Mouse (Mus musculus): Measurements from ENCODE around the gene Hivep1. TPM values are rescaled to one million over a fixed set of nuclear protein-coding genes. Genes with fewer than 3 reads are reported as not detected.
A peak's percentile ranks its signal among the peaks of the same experiment; 100 is the strongest.

The Hivep1 gene
- polyA plus RNA-seq, 1 experiment = 15.6 TPM

DNA sequence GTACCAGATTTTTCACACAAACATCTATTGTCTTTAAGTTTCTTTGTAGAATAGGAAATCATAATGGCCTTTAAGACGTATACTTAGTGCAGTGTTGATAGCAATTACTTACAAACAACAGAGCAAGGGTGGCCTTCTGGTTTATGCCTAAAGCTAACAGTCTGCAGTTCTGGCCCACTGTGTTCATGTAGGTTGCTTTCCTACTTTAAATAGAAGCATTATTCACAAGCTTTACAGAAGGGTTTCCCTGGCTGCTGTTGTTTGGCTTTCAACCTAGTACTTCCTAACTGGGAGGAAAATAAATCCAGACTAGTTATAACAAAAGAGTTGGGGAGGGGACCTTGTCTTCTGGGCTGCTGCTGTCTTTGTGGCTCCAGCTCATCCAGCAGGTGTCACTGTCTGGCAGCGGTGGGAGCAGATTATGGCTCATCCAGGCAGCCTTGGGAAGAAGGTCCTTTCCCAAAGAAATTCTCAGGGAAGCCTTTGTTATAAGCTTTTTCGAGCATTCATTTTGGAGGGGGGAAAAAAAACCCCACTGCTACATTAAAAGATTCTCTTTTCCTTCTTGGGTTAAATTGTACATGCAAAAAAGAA, 123.1 kb downstream of the Hivep1 start:
- H3K4me1 ChIP-seq (ENCODE audit: control insufficient read depth, insufficient read depth, low read length) = peaks cover 8% of the 10 kb centered on the region; the same call in 1 of the 2 replicates
- 63% methylated on average over 3 of the region's 3 CpGs for WGBS
- H3K27me3 ChIP-seq (replicated peaks; ENCODE audit: control insufficient read depth, insufficient read depth, low read length) = no peaks in the 10 kb centered on the region
- TF ChIP-seq CTCF (conservative IDR thresholded peaks at IDR 0.05; ENCODE audit: insufficient read depth, insufficient read length, low read depth, low read length) (peak; percentile 60), POLR2A (IDR thresholded peaks at IDR 0.05; ENCODE audit: low read depth, low read length) (no peak)
- no peaks in the 10 kb centered on the region for H3K36me3 ChIP-seq (ENCODE audit: control insufficient read depth, insufficient read depth, low read length)
- no peak overlapping the region for H3K27ac ChIP-seq (ENCODE audit: insufficient read depth, low read depth, low read length)
- H3K4me3 ChIP-seq (ENCODE audit: insufficient read depth, low read depth, low read length) = no peak overlapping the region
- peak; percentile 33 for DNase-seq

DNA sequence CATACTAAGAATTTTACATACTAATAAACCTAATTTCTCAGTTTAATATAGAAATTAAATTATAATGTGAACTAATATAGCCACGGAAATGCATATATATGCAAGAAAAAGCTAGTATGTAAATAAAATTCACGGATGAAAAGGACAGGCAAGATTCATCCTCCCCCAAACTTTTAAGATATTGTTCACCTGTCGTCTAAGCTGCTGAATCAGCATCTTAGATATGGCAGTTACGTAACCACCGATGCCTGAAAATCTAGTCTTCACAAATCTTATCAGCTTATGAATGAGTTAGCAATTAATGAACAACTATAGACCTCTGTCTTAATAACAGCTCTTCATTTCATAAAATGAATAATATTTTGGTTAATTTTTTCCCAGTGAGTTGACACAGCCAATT, 130.8 kb downstream of the Hivep1 start:
- WGBS = 89% methylated on average over 5 of the region's 5 CpGs
- H3K4me1 ChIP-seq (ENCODE audit: control insufficient read depth, insufficient read depth, low read length) = no peaks in the 10 kb centered on the region
- no peak for TF ChIP-seq CTCF (conservative IDR thresholded peaks at IDR 0.05; ENCODE audit: insufficient read depth, insufficient read length, low read depth, low read length)
- no peak for TF ChIP-seq POLR2A (IDR thresholded peaks at IDR 0.05; ENCODE audit: low read depth, low read length)

DNA sequence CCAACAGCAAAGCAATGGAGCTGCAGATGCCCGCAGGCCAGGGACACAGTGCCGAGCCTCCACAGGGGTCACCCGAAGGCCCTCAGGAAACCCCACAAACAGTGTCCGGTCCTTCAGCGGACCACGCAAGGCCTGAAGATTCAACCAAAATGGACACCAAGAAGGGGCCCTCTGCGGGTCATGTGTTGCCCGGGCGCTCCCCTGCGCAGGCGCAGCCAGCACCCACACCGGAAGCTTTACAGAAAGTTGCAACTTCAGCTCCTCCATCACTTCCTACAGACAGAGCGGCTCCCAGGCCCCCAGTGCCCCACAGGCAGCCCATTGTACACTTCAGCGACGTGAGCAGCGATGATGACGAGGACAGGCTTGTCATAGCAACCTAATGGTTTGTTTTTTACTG, 132.3 kb downstream of the Hivep1 start:
- Histone ChIP-seq H3K4me1 (ENCODE audit: control insufficient read depth, insufficient read depth, low read length) (no peaks in the 10 kb centered on the region), H3K27me3 (replicated peaks; ENCODE audit: control insufficient read depth, insufficient read depth, low read length) (no peaks in the 10 kb centered on the region), H3K4me3 (ENCODE audit: insufficient read depth, low read depth, low read length) (no peak overlapping the region), H3K36me3 (ENCODE audit: control insufficient read depth, insufficient read depth, low read length) (no peaks in the 10 kb centered on the region; the same call in 1 of the 2 replicates), H3K27ac (ENCODE audit: insufficient read depth, low read depth, low read length) (no peak overlapping the region)
- TF ChIP-seq CTCF (conservative IDR thresholded peaks at IDR 0.05; ENCODE audit: insufficient read depth, insufficient read length, low read depth, low read length) = no peak
- TF ChIP-seq POLR2A (IDR thresholded peaks at IDR 0.05; ENCODE audit: low read depth, low read length) = no peak
- DNase-seq = no peak
- WGBS = 96% methylated on average over 17 of the region's 17 CpGs

More for the DNA sequence above, 130.8 kb downstream of the Hivep1 start:
- Histone ChIP-seq H3K4me3 (ENCODE audit: insufficient read depth, low read depth, low read length) (no peak overlapping the region), H3K27me3 (replicated peaks; ENCODE audit: control insufficient read depth, insufficient read depth, low read length) (no peaks in the 10 kb centered on the region), H3K27ac (ENCODE audit: insufficient read depth, low read depth, low read length) (no peak overlapping the region), H3K36me3 (ENCODE audit: control insufficient read depth, insufficient read depth, low read length) (no peaks in the 10 kb centered on the region; the same call in 1 of the 2 replicates)
- no peak for DNase-seq

DNA sequence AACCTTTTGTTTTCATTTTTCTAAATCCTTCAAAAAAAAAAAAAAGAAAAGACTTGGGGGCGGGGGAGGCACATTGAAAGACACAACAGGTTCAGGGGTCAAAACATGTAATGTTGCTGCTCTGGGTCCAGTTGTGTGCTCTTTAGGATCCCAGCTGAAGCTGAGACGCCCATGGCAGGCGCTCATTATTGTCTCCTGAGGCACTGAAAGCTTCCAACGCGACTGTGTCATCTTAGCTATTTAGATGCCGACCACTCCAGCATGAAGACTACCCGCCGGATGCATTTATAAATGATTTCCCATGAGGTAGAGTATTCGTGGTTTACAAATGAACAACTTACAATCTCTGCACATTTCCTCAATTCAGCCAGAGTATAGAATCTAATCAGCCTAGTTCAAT, 141.2 kb downstream of the Hivep1 start:
- TF ChIP-seq POLR2A (IDR thresholded peaks at IDR 0.05; ENCODE audit: low read depth, low read length) (no peak), CTCF (conservative IDR thresholded peaks at IDR 0.05; ENCODE audit: insufficient read depth, insufficient read length, low read depth, low read length) (no peak)
- Histone ChIP-seq H3K4me1 (ENCODE audit: control insufficient read depth, insufficient read depth, low read length) (no peaks in the 10 kb centered on the region), H3K27ac (ENCODE audit: insufficient read depth, low read depth, low read length) (no peak overlapping the region), H3K36me3 (ENCODE audit: control insufficient read depth, insufficient read depth, low read length) (no peaks in the 10 kb centered on the region), H3K4me3 (ENCODE audit: insufficient read depth, low read depth, low read length) (no peak overlapping the region), H3K27me3 (replicated peaks; ENCODE audit: control insufficient read depth, insufficient read depth, low read length) (no peaks in the 10 kb centered on the region)
- 47% methylated on average over 9 of the region's 9 CpGs for WGBS
- no peak for DNase-seq

DNA sequence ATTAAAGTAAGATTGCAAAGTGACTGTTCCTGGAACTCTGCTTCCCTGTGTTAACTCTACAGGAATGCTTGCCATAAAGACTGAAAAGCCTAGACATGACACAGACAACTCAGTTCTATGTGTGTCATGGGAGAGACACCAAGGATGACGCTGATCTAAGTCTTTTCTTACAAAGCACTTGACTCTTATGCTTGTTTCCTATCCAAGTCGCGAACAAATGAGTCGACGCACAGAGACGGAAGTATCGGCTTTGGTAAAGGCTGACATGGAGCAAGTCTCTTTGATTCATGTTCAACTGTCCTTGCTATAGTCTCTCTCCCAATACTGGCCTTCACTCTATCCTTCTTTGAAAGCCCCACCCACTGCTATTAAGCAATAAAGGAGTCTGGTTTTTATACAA, 143.8 kb downstream of the Hivep1 start:
- 93% methylated on average over 7 of the region's 7 CpGs for WGBS
- no peak for DNase-seq
- no peaks in the 10 kb centered on the region for H3K4me1 ChIP-seq (ENCODE audit: control insufficient read depth, insufficient read depth, low read length)
- no peak overlapping the region for H3K27ac ChIP-seq (ENCODE audit: insufficient read depth, low read depth, low read length)
- no peak overlapping the region for H3K4me3 ChIP-seq (ENCODE audit: insufficient read depth, low read depth, low read length)
- no peaks in the 10 kb centered on the region for H3K36me3 ChIP-seq (ENCODE audit: control insufficient read depth, insufficient read depth, low read length)
- no peaks in the 10 kb centered on the region for H3K27me3 ChIP-seq (replicated peaks; ENCODE audit: control insufficient read depth, insufficient read depth, low read length)
- TF ChIP-seq POLR2A (IDR thresholded peaks at IDR 0.05; ENCODE audit: low read depth, low read length) (no peak), CTCF (conservative IDR thresholded peaks at IDR 0.05; ENCODE audit: insufficient read depth, insufficient read length, low read depth, low read length) (no peak)

DNA sequence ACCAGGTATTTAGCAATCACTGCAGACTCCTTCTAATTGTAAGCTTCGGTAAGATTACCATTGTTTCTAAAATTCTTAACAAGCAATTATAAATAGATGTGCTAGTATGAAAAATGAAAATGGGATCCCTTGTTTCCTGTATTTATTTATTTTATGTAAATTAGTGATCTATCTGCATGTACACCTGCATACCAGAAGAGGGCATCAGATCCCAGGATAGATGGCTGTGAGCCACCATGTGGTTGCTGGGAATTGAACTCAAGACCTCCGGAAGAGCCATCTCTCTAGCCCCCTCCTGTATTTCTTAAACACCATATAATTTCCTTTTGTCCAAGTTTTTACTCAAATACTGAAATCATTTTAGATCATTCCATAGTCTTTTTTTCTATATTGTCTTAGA, 145.8 kb downstream of the Hivep1 start:
- Histone ChIP-seq H3K4me1 (ENCODE audit: control insufficient read depth, insufficient read depth, low read length) (no peaks in the 10 kb centered on the region), H3K27me3 (replicated peaks; ENCODE audit: control insufficient read depth, insufficient read depth, low read length) (no peaks in the 10 kb centered on the region), H3K4me3 (ENCODE audit: insufficient read depth, low read depth, low read length) (no peak overlapping the region), H3K36me3 (ENCODE audit: control insufficient read depth, insufficient read depth, low read length) (no peaks in the 10 kb centered on the region), H3K27ac (ENCODE audit: insufficient read depth, low read depth, low read length) (no peak overlapping the region)
- no peak for DNase-seq
- 93% methylated on average over 2 of the region's 2 CpGs for WGBS
- TF ChIP-seq CTCF (conservative IDR thresholded peaks at IDR 0.05; ENCODE audit: insufficient read depth, insufficient read length, low read depth, low read length) (no peak), POLR2A (IDR thresholded peaks at IDR 0.05; ENCODE audit: low read depth, low read length) (no peak)

DNA sequence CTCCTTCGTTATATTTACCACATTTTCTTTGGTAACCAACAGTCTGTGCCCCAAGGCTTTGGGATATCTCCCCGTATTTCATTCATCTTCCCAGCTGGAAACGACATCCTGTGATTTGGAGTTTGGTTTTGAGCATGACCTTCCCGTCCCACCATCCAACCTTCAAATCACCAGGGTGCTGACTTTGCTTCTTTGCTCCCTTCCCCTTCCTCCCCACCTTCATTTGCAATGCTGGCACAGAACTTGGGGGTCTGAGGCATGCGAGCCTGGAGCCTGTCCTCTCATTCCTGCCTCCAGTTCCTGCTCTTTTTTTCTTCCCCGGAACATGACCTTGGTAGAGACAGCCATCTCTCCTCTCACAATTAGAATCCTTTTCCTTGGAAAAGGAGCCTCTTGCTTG, 161.7 kb downstream of the Hivep1 start:
- no peaks in the 10 kb centered on the region for H3K4me1 ChIP-seq (ENCODE audit: control insufficient read depth, insufficient read depth, low read length)
- 92% methylated on average over 6 of the region's 6 CpGs for WGBS

More for the DNA sequence above, 161.7 kb downstream of the Hivep1 start:
- no peak overlapping the region for H3K27ac ChIP-seq (ENCODE audit: insufficient read depth, low read depth, low read length)
- no peak overlapping the region for H3K4me3 ChIP-seq (ENCODE audit: insufficient read depth, low read depth, low read length)
- TF ChIP-seq CTCF (conservative IDR thresholded peaks at IDR 0.05; ENCODE audit: insufficient read depth, insufficient read length, low read depth, low read length) = no peak
- TF ChIP-seq POLR2A (IDR thresholded peaks at IDR 0.05; ENCODE audit: low read depth, low read length) = no peak
- H3K27me3 ChIP-seq (replicated peaks; ENCODE audit: control insufficient read depth, insufficient read depth, low read length) = no peaks in the 10 kb centered on the region; the same call in 1 of the 2 replicates
- DNase-seq = no peak
- H3K36me3 ChIP-seq (ENCODE audit: control insufficient read depth, insufficient read depth, low read length) = no peaks in the 10 kb centered on the region

Measured in kidney, adult 2 months (tissue).